Mouse (Mus musculus) neural tube, embryonic 15.5 days (tissue): ENCODE results near the gene Klhdc8a. TPM values are rescaled to one million over a fixed set of nuclear protein-coding genes. Genes with fewer than 3 reads are reported as not detected.

Source experiments
- ATAC-seq: fragments of 200-750 bp; cut with Nextera tagmentation; 2 replicates; pipeline ENCODE4 v1.8.0; 2017; ENCODE audit warnings: mild to moderate bottlenecking, moderate TSS enrichment, moderate library complexity; ENCODE audit not compliant: low FRiP score
- H3K27ac ChIP-seq: fragments of 300-500 bp; sonication (generic); replicated peaks from 2 replicates; pipeline ENCODE4 v1.5.1; 2015; ENCODE audit warnings: mild to moderate bottlenecking, inconsistent platforms
- H3K27me3 ChIP-seq: fragments of 300-500 bp; sonication (generic); replicated peaks from 2 replicates; pipeline ENCODE4 v1.6.1; 2015; ENCODE audit warnings: inconsistent platforms
- H3K36me3 ChIP-seq: fragments of 300-500 bp; sonication (generic); 2 replicates; pipeline ENCODE4 v1.6.1; 2015; ENCODE audit warnings: inconsistent platforms
- H3K4me1 ChIP-seq: fragments of 300-500 bp; sonication (generic); 2 replicates; pipeline ENCODE4 v1.6.1; 2015; ENCODE audit warnings: inconsistent platforms
- H3K4me2 ChIP-seq: fragments of 300-500 bp; sonication (generic); 2 replicates; pipeline ENCODE4 v1.6.1; 2015; ENCODE audit warnings: inconsistent platforms, mild to moderate bottlenecking, moderate library complexity
- H3K4me3 ChIP-seq: fragments of 300-500 bp; sonication (generic); replicated peaks from 2 replicates; pipeline ENCODE4 v1.5.1; 2015; ENCODE audit warnings: mild to moderate bottlenecking, inconsistent platforms
- H3K9ac ChIP-seq: fragments of 300-500 bp; sonication (generic); replicated peaks from 2 replicates; pipeline ENCODE4 v1.6.1; 2015; ENCODE audit warnings: mild to moderate bottlenecking, inconsistent platforms
- H3K9me3 ChIP-seq: fragments of 300-500 bp; sonication (generic); replicated peaks from 2 replicates; pipeline ENCODE4 v1.6.1; 2016; ENCODE audit warnings: inconsistent platforms
- WGBS: fragments of 180-500 bp; shearing (Covaris S2); methylation state at CpG from one replicate; pipeline ENCODE4 v1.1.7; 2015; ENCODE audit warnings: mixed read lengths; 5-methylcytosine and 5-hydroxymethylcytosine counted together
- polyA plus RNA-seq: library from polyadenylated mRNA; unstranded; fragments of >200 nt; fragmentation: Nextera tagmentation; extraction: Ambion mirVana; gene quantifications from 2 replicates; pipeline ENCODE4 v1.2.1, GENCODE M21; 2015

Gene Klhdc8a
- 7.5 TPM in 2 replicates for polyA plus RNA-seq

GRCm38 (mm10) chr1:132298425-132298800, at the start of gene Klhdc8a:
Gene Klhdc8a, plus strand, starts transcription at chr1:132298626.
- peak within 1 kb of the TSS; percentile 80 for H3K9ac ChIP-seq
- ATAC-seq = peak; percentile 67
- H3K36me3 ChIP-seq = no peaks in the 10 kb centered on the region
- peak within 1 kb of the TSS; percentile 98 for H3K4me2 ChIP-seq
- 1% methylated on average over 28 of the region's 28 CpGs for WGBS
- peak within 1 kb of the TSS; percentile 62 for H3K4me3 ChIP-seq
- H3K27ac ChIP-seq = peak within 1 kb of the TSS; percentile 84
- peaks cover 47% of the 10 kb centered on the region for H3K4me1 ChIP-seq
- H3K9me3 ChIP-seq = no peaks in the 10 kb centered on the region
- peaks cover 8% of the 10 kb centered on the region for H3K27me3 ChIP-seq

- Histone ChIP-seq H3K9ac (no peak overlapping the region), H3K36me3 (peaks cover 10% of the 10 kb centered on the region), H3K9me3 (no peaks in the 10 kb centered on the region), H3K4me1 (no peaks in the 10 kb centered on the region), H3K4me3 (no peak overlapping the region), H3K4me2 (no peak overlapping the region), H3K27ac (no peak overlapping the region), H3K27me3 (no peaks in the 10 kb centered on the region)
- 81% methylated on average over 6 of the region's 6 CpGs for WGBS
- no peak for ATAC-seq
Measured at GRCm38 (mm10) chr1:132254467-132254866, 44.0 kb upstream of the Klhdc8a start.

DNA sequence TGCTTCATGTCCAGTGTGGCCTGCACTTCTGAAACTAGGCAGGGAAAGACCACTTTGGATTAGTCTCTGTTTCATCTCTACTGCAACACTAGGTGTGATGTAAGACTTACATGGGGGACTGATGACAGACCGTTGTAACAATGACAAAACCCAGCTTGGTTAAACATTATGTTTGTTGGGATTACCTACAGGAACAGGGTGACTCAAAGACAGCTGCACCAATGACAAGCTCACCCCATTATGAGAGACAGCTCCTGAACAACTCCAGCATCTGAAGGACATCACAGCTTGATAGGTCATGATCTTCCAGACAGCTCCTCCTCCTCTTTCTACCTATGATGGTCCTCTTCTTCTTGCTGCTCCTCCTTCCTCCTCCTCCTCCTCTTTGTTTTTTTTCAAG, 38.1 kb upstream of the Klhdc8a start:
- no peaks in the 10 kb centered on the region for H3K4me1 ChIP-seq
- no peak overlapping the region for H3K4me3 ChIP-seq
- H3K27me3 ChIP-seq = no peaks in the 10 kb centered on the region
- no peaks in the 10 kb centered on the region for H3K9me3 ChIP-seq
- no peak overlapping the region for H3K4me2 ChIP-seq
- peaks cover 10% of the 10 kb centered on the region for H3K36me3 ChIP-seq
- ATAC-seq = no peak
- no peak overlapping the region for H3K27ac ChIP-seq
- no peak overlapping the region for H3K9ac ChIP-seq
- 94% methylated on average over 1 of the region's 1 CpGs for WGBS

DNA sequence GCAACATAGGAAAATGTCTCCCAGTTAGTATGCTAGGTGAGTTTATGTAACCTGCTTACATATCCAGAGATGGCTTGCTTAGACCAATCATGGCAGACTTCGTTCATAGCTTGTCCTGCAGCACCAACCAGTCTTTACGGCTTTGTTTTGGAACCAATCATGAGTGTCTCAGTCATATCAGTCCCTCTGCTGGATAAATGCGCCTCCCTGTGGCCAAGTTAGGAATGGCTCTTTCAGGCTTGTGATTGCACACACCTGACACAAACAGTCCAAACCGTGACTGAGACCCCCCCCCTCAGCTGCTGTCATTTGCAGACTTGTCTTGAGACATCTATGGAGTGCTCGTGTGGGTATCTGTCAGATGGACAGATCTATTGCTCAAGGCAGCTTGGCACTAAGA, 37.4 kb upstream of the Klhdc8a start:
- ATAC-seq = no peak
- H3K27ac ChIP-seq = no peak overlapping the region
- WGBS = 78% methylated on average over 5 of the region's 5 CpGs

DNA sequence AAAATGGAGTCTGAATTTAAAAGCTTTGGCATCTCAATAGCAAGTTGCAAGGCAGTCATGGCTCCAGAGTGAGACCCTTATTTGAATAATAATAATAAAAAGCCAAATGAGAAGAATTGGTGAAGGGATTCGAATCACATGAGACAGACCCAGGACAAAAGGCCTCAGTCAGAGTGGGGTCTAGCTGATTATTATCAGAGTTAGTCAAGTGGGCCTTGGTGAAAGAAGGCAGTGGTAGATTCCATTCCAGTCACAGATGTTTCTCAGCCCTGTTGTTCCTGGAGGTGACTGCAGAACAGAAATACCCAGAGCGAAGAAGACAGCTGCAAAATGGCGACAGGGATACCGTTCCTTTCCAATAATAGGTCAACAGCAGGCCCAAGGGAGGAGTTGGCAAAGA, 34.8 kb upstream of the Klhdc8a start:
- no peaks in the 10 kb centered on the region for H3K9me3 ChIP-seq
- H3K36me3 ChIP-seq = no peaks in the 10 kb centered on the region
- ATAC-seq = no peak
- H3K27me3 ChIP-seq = no peaks in the 10 kb centered on the region
- H3K27ac ChIP-seq = no peak overlapping the region
- WGBS = 70% methylated on average over 4 of the region's 4 CpGs
- H3K9ac ChIP-seq = no peak overlapping the region
- no peak overlapping the region for H3K4me2 ChIP-seq
- H3K4me1 ChIP-seq = no peaks in the 10 kb centered on the region
- no peak overlapping the region for H3K4me3 ChIP-seq

More for the DNA sequence above, 37.4 kb upstream of the Klhdc8a start:
- Histone ChIP-seq H3K4me3 (no peak overlapping the region), H3K9me3 (no peaks in the 10 kb centered on the region), H3K4me2 (no peak overlapping the region), H3K27me3 (no peaks in the 10 kb centered on the region), H3K36me3 (peaks cover 10% of the 10 kb centered on the region), H3K9ac (no peak overlapping the region), H3K4me1 (no peaks in the 10 kb centered on the region)

- H3K36me3 ChIP-seq = no peaks in the 10 kb centered on the region
- 80% methylated on average over 7 of the region's 7 CpGs for WGBS
- no peaks in the 10 kb centered on the region for H3K27me3 ChIP-seq
- H3K27ac ChIP-seq = no peak overlapping the region
- ATAC-seq = no peak
- H3K4me1 ChIP-seq = no peaks in the 10 kb centered on the region
- no peak overlapping the region for H3K4me3 ChIP-seq
- H3K4me2 ChIP-seq = no peak overlapping the region
- H3K9ac ChIP-seq = no peak overlapping the region
- H3K9me3 ChIP-seq = no peaks in the 10 kb centered on the region
Measured at GRCm38 (mm10) chr1:132264577-132264976, 33.8 kb upstream of the Klhdc8a start.

- Histone ChIP-seq H3K27me3 (no peaks in the 10 kb centered on the region), H3K4me2 (no peak overlapping the region), H3K27ac (no peak overlapping the region), H3K4me3 (no peak overlapping the region), H3K9ac (no peak overlapping the region), H3K36me3 (no peaks in the 10 kb centered on the region), H3K9me3 (no peaks in the 10 kb centered on the region), H3K4me1 (no peaks in the 10 kb centered on the region)
- WGBS = 41% methylated on average over 8 of the region's 8 CpGs
- ATAC-seq = no peak
Measured at GRCm38 (mm10) chr1:132265211-132265859, 33.1 kb upstream of the Klhdc8a start.

DNA sequence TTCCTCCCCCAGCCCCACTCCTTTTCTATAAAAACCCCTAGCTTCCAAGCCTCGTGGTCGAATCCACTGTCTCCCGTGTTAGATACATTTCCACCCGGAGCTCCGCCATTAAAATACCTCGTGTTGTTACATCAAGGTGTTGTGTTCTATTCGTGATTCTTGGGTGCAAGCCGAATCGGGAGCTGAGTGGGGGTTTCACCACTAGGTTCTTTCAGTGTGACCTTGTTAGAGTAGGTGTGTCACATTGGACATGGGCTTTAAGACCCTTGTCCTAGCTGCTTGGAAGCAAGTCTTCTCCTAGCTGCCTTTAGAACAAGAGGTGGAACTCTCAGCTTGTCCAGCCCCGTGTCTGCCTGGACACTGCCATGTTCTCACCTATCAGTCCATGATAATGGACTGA, 32.5 kb upstream of the Klhdc8a start:
- Histone ChIP-seq H3K4me2 (no peak overlapping the region), H3K36me3 (no peaks in the 10 kb centered on the region), H3K9me3 (no peaks in the 10 kb centered on the region), H3K9ac (no peak overlapping the region), H3K27ac (no peak overlapping the region), H3K27me3 (no peaks in the 10 kb centered on the region), H3K4me3 (no peak overlapping the region), H3K4me1 (no peaks in the 10 kb centered on the region)
- ATAC-seq = no peak
- 89% methylated on average over 10 of the region's 10 CpGs for WGBS

GRCm38 (mm10) chr1:132266791-132267557, 31.5 kb upstream of the Klhdc8a start:
- no peak overlapping the region for H3K9ac ChIP-seq
- no peaks in the 10 kb centered on the region for H3K36me3 ChIP-seq
- WGBS = 60% methylated on average over 8 of the region's 8 CpGs
- H3K9me3 ChIP-seq = no peaks in the 10 kb centered on the region
- no peak overlapping the region for H3K4me2 ChIP-seq
- no peak for ATAC-seq
- no peaks in the 10 kb centered on the region for H3K27me3 ChIP-seq
- no peaks in the 10 kb centered on the region for H3K4me1 ChIP-seq
- H3K27ac ChIP-seq = no peak overlapping the region
- no peak overlapping the region for H3K4me3 ChIP-seq

GRCm38 (mm10) chr1:132267959-132268358, 30.5 kb upstream of the Klhdc8a start:
- H3K4me3 ChIP-seq = no peak overlapping the region
- H3K36me3 ChIP-seq = no peaks in the 10 kb centered on the region
- H3K4me2 ChIP-seq = no peak overlapping the region
- WGBS = 62% methylated on average over 2 of the region's 2 CpGs
- no peaks in the 10 kb centered on the region for H3K4me1 ChIP-seq
- no peak for ATAC-seq
- no peaks in the 10 kb centered on the region for H3K27me3 ChIP-seq
- H3K9me3 ChIP-seq = no peaks in the 10 kb centered on the region
- H3K9ac ChIP-seq = no peak overlapping the region
- no peak overlapping the region for H3K27ac ChIP-seq

- no peak for ATAC-seq
- Histone ChIP-seq H3K27me3 (no peaks in the 10 kb centered on the region), H3K9ac (no peak overlapping the region), H3K4me2 (no peak overlapping the region), H3K4me3 (no peak overlapping the region), H3K27ac (no peak overlapping the region), H3K4me1 (no peaks in the 10 kb centered on the region), H3K36me3 (no peaks in the 10 kb centered on the region), H3K9me3 (no peaks in the 10 kb centered on the region)
- WGBS = 66% methylated on average over 7 of the region's 7 CpGs
Measured at GRCm38 (mm10) chr1:132268418-132269060, 29.9 kb upstream of the Klhdc8a start.

DNA sequence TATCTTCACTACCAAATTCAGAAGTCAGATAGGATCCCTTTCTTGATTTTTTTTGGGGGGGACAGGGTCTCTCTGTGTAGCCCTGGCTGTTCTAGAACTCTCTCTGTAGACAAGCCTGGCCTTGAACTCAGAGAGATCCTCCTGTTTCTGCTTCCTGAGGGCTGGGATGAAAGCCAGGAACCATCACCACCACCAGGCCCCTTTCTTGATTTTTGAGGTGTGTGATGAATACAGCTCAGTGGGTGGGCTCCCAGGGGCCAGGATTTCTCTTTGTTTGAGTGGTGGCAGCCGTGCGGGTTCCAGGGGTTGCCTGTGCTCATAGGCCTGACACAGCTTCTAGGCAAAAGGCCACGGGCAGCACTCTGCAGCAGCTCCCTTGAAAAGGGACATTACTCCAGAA, 27.2 kb upstream of the Klhdc8a start:
- H3K4me1 ChIP-seq = no peaks in the 10 kb centered on the region
- ATAC-seq = no peak
- no peaks in the 10 kb centered on the region for H3K27me3 ChIP-seq
- H3K27ac ChIP-seq = no peak overlapping the region
- no peaks in the 10 kb centered on the region for H3K9me3 ChIP-seq
- H3K36me3 ChIP-seq = no peaks in the 10 kb centered on the region
- H3K9ac ChIP-seq = no peak overlapping the region
- WGBS = 62% methylated on average over 3 of the region's 3 CpGs
- H3K4me2 ChIP-seq = no peak overlapping the region
- no peak overlapping the region for H3K4me3 ChIP-seq
